Mouse (Mus musculus) macrophage (primary cell): ENCODE results near the gene E2f2. TPM values are rescaled to one million over a fixed set of nuclear protein-coding genes. Genes with fewer than 3 reads are reported as not detected.

Source experiments
- H3K27ac ChIP-seq: fragments of 350-480 bp; formaldehyde crosslinking; 2 replicates; pipeline ENCODE4 v1.9.0; 2021
- H3K36me3 ChIP-seq: fragments of 350-480 bp; formaldehyde crosslinking; 2 replicates; pipeline ENCODE4 v1.9.0; 2021; ENCODE audit errors: inconsistent target
- H3K4me3 ChIP-seq: fragments of 350-480 bp; formaldehyde crosslinking; 2 replicates; pipeline ENCODE4 v1.9.0; 2021; ENCODE audit errors: inconsistent target
- H3K79me2 ChIP-seq: fragments of 350-480 bp; formaldehyde crosslinking; 2 replicates; pipeline ENCODE4 v1.9.0; 2021; ENCODE audit errors: inconsistent target
- WGBS: methylation state at CpG from one replicate; pipeline ENCODE4 v1.1.7; 2026; ENCODE audit warnings: inconsistent platforms; ENCODE audit not compliant: missing documents; 5-methylcytosine and 5-hydroxymethylcytosine counted together
- polyA plus RNA-seq: library from polyadenylated mRNA; stranded (reverse); fragments of 250-400 nt; gene quantifications from 3 replicates; pipeline ENCODE4 v1.2.4, GENCODE M21; 2018; ENCODE audit warnings: inconsistent platforms

The E2f2 gene
- polyA plus RNA-seq, 1 experiment from 2014 or later = 1.5 TPM

DNA sequence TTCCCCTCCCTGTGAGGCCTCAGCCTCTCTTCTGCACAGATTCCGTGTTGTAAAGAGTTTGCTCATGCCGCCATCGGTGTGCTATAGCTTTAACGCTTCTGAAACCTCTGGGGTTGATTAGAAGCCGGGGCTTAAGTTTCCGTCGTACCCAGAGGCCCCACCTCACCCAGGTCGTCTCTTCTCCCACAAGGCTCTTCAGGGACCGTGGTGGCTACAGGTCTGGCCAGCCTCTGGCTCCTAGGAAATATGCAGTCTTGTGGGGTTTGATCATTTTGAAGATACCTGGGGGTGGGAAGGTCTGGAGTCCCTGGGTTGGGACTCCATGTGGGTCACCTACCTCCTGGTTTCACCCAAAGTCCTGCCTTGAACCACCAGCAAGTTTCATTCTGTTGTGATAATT lies 23.4 kb downstream of the E2f2 start:
- H3K36me3 ChIP-seq = no peaks in the 10 kb centered on the region
- 95% methylated on average over 9 of the region's 9 CpGs for WGBS
- no peaks in the 10 kb centered on the region for H3K79me2 ChIP-seq
- no peak overlapping the region for H3K4me3 ChIP-seq
- H3K27ac ChIP-seq = no peak overlapping the region

DNA sequence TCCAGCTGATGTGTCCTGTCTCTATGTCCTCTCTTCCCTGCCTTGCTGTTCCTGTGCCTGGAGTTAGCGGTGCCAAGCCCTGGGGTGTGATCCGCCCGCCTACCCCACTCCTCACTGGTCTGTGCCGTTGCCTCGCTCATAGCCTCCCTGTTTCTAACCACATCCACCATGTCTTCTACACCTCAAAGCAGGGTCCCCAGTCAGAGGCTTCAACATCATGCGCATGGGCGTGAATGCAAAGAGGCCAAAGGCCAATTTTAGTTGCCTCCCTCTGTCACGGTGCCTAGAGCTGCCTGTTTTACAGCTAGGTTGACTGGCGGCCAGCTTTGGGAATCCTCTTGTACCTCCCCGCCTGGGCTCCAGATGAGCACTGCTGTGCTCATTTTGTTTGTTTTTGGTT lies 24.0 kb downstream of the E2f2 start:
- H3K36me3 ChIP-seq = no peaks in the 10 kb centered on the region
- WGBS = 94% methylated on average over 10 of the region's 10 CpGs
- H3K79me2 ChIP-seq = no peaks in the 10 kb centered on the region
- H3K4me3 ChIP-seq = no peak overlapping the region
- H3K27ac ChIP-seq = no peak overlapping the region

DNA sequence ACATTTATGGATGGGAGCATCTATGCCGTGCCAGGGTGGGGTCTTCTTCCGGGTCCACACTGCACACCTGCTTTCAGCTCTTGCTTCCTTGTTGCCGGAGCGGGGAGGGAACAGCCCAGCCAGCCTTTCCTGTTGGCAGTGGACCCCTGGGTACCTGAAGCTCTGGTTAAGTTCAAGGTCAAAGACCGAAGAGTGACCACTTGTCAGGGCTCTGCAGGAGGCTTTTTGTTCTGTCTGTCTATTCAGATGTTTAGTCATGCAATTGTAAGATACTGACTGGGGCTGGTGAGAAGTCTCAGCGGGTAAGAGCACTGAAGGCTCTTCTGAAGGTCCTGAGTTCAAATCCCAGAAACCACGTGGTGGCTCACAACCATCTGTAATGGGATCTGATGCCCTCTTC lies 26.7 kb downstream of the E2f2 start:
- no peaks in the 10 kb centered on the region for H3K79me2 ChIP-seq
- no peak overlapping the region for H3K27ac ChIP-seq
- no peak overlapping the region for H3K4me3 ChIP-seq
- H3K36me3 ChIP-seq = no peaks in the 10 kb centered on the region
- WGBS = 89% methylated on average over 7 of the region's 7 CpGs

DNA sequence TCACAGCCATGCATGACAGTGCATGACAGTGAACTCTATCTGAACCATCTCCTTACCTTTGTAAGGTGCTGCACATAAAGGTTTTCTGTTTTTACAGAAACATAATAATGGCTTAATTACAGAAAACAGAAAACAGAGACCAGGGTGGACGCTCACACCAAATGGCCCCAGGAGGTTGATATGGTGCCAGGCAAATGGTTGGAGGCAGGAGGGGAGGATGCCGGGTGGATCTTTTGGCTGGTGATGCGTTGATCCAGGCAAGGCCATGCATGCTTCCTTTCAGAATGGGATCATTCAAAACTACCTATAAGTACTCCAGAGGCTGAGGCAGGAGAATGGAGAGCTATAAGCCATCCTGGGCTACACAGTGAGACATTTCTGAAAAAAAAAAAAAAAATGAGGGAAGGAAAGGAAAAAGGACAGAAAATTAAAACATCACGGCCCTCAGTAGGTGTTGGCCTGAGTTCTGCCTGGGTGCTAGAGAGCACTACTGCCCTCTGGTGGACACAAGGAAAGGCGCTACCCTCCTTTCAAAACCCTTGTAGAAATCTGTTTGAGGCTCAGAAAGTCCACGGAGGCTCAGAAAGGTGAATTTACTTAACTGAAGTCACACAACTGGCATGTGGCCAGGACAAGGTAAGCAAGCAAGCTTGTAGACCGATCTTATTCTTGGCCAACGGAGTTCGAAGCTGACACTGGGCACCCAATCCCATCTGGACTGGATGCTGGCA lies 27.5 kb downstream of the E2f2 start:
- Histone ChIP-seq H3K4me3 (no peak overlapping the region), H3K36me3 (no peaks in the 10 kb centered on the region), H3K27ac (no peak overlapping the region), H3K79me2 (no peaks in the 10 kb centered on the region)
- 40% methylated on average over 9 of the region's 9 CpGs for WGBS

GRCm38 (mm10) chr4:136202509-136202908 lies 30.3 kb downstream of the E2f2 start:
- Histone ChIP-seq H3K4me3 (no peak overlapping the region), H3K36me3 (no peaks in the 10 kb centered on the region), H3K27ac (no peak overlapping the region), H3K79me2 (no peaks in the 10 kb centered on the region)
- WGBS = 8% methylated on average over 9 of the region's 9 CpGs

GRCm38 (mm10) chr4:136204775-136205174 lies 32.6 kb downstream of the E2f2 start:
- Histone ChIP-seq H3K79me2 (no peaks in the 10 kb centered on the region), H3K4me3 (no peak overlapping the region), H3K27ac (no peak overlapping the region), H3K36me3 (no peaks in the 10 kb centered on the region)
- 75% methylated on average over 2 of the region's 2 CpGs for WGBS

- WGBS = 1% methylated on average over 54 of the region's 54 CpGs
- no peak within 1 kb of the TSS for H3K27ac ChIP-seq
- H3K4me3 ChIP-seq = peak within 1 kb of the TSS; percentile 5; the same call in 1 of the 2 replicates
- H3K36me3 ChIP-seq = no peaks in the 10 kb centered on the region
- no peaks in the 10 kb centered on the region for H3K79me2 ChIP-seq
These were observed 34.1 kb downstream of the E2f2 start, which contains the start of gene Asap3 for GRCm38 (mm10) chr4:136206033-136206893. TSS of gene Asap3 (plus strand) at chr4:136206365.

- Histone ChIP-seq H3K36me3 (no peaks in the 10 kb centered on the region), H3K79me2 (no peaks in the 10 kb centered on the region), H3K27ac (no peak overlapping the region), H3K4me3 (peak overlapping the region; percentile 4; the same call in 1 of the 2 replicates)
- WGBS = 24% methylated on average over 6 of the region's 6 CpGs
These were observed 34.7 kb downstream of the E2f2 start for GRCm38 (mm10) chr4:136206943-136207342.

DNA sequence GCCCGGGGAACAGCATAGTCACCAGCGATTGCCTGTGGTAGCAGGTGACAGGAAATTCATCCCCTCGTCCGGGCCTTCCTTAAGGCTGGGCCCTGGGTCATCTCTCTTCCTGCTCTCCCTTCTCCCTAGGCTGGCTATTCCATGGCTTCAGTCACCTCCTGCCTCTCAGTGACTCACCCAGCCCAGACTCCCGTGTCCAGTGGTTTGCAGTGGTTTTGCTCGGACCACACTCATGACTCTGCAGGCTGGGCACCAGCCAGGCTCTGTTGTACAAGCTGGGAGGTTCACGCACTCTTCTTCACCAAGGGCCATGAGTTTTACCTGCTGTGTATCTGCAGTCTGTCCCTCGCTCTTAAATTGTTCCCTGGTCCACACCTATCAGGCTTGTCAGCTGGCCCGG lies 38.7 kb downstream of the E2f2 start:
- no peaks in the 10 kb centered on the region for H3K79me2 ChIP-seq
- no peak overlapping the region for H3K4me3 ChIP-seq
- no peaks in the 10 kb centered on the region for H3K36me3 ChIP-seq
- 77% methylated on average over 9 of the region's 9 CpGs for WGBS
- no peak overlapping the region for H3K27ac ChIP-seq

DNA sequence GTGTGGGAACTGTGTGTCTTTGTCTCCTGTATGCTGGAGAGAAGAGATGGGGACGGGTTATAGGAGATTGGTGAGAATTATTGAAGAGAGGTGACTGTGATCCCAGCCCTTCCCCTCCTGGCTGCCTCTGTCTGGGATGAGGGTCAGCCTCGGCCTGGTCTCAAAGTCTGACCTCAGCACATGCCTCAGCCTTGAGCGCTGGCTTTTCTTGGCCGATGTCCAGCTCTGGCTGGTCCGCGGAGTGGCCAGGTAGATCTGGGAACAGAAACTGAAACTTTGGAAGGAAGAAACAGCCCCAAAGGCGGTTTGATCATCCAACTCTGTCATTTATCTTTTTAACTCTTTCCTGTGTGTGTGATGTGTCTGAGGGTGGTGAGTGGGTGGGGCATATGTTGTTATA lies 41.4 kb downstream of the E2f2 start:
- H3K4me3 ChIP-seq = no peak overlapping the region
- H3K27ac ChIP-seq = no peak overlapping the region
- WGBS = 69% methylated on average over 4 of the region's 7 CpGs
- no peaks in the 10 kb centered on the region for H3K79me2 ChIP-seq
- H3K36me3 ChIP-seq = no peaks in the 10 kb centered on the region

DNA sequence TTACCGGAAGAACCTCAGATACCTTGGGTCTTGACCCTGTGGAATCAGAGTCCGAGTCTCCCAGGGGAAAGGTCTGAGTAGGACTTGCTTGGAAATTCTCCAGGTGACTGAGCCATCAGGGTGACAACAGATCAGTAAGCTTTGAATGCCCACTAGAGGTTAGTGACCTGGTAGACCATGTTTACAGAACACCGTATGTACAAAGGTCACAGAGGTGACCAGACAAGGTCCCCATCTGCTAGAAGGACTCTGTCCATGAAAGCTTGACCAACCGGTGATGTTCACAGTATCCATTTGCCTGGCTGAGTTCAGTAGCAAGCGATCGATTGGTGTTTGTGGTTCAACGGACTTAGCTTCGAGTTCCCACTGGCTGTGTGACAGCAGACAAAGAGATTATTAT lies 42.6 kb downstream of the E2f2 start:
- 93% methylated on average over 8 of the region's 8 CpGs for WGBS
- Histone ChIP-seq H3K36me3 (no peaks in the 10 kb centered on the region), H3K79me2 (no peaks in the 10 kb centered on the region), H3K4me3 (no peak overlapping the region), H3K27ac (no peak overlapping the region)

GRCm38 (mm10) chr4:136215576-136215975 lies 43.4 kb downstream of the E2f2 start:
- WGBS = 90% methylated on average over 8 of the region's 8 CpGs
- H3K4me3 ChIP-seq = no peak overlapping the region
- no peak overlapping the region for H3K27ac ChIP-seq
- no peaks in the 10 kb centered on the region for H3K36me3 ChIP-seq
- no peaks in the 10 kb centered on the region for H3K79me2 ChIP-seq

DNA sequence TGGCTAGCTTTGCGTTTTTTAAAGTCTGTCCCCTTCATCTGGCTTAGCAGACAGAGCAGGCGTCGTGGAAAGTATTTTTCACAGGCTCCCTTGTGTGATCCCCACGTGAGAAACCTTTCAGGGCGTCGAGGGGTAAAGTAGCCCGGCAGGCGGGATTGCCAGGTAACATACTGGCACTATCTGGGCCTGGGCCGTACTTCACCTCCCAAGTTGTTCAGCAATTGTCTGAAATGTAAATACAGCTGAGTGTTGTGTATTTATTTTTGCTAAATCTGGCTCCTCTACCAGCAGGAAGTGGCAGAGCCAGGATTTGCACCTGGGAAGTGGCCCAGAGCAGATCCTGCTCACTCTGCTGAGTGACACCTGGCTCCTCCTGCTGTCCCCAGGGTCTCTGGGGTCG lies 44.9 kb downstream of the E2f2 start:
- H3K4me3 ChIP-seq = no peak overlapping the region
- H3K79me2 ChIP-seq = no peaks in the 10 kb centered on the region
- H3K36me3 ChIP-seq = no peaks in the 10 kb centered on the region
- H3K27ac ChIP-seq = no peak overlapping the region
- 80% methylated on average over 10 of the region's 10 CpGs for WGBS

GRCm38 (mm10) chr4:136218595-136219214 lies 46.5 kb downstream of the E2f2 start:
- H3K4me3 ChIP-seq = no peak overlapping the region
- no peaks in the 10 kb centered on the region for H3K36me3 ChIP-seq
- H3K79me2 ChIP-seq = no peaks in the 10 kb centered on the region
- 35% methylated on average over 18 of the region's 18 CpGs for WGBS
- no peak overlapping the region for H3K27ac ChIP-seq
